Mouse (Mus musculus): Measurements from ENCODE around the gene A930017K11Rik.

Gene A930017K11Rik

GRCm38 (mm10) chr17:25925348-25925747 lies 27.0 kb downstream of the A930017K11Rik start:
- no peak for DNase-seq (ENCODE audit: low spot score in 2 of 2)

GRCm38 (mm10) chr17:25922120-25922519 lies 30.2 kb downstream of the A930017K11Rik start:
- no peak for DNase-seq (ENCODE audit: low spot score in 2 of 2)

- DNase-seq (ENCODE audit: low spot score in 2 of 2) = peak; percentile 100
Observed at GRCm38 (mm10) chr17:25919786-25920642, 32.4 kb downstream of the A930017K11Rik start.

- DNase-seq (ENCODE audit: low spot score in 2 of 2) = peak in 1 of 2 experiments; percentile 65
Observed at GRCm38 (mm10) chr17:25919144-25919785, 33.1 kb downstream of the A930017K11Rik start, which contains the start of gene Rab40c. Gene Rab40c, minus strand, starts transcription at chr17:25919727.

GRCm38 (mm10) chr17:25918037-25918750 lies 34.2 kb downstream of the A930017K11Rik start:
- DNase-seq (ENCODE audit: low spot score in 2 of 2) = no peak

GRCm38 (mm10) chr17:25916931-25917647 lies 35.3 kb downstream of the A930017K11Rik start:
- DNase-seq (ENCODE audit: low spot score in 2 of 2) = no peak

GRCm38 (mm10) chr17:25914295-25914694 lies 38.1 kb downstream of the A930017K11Rik start:
- DNase-seq (ENCODE audit: low spot score in 2 of 2) = no peak

- DNase-seq (ENCODE audit: low spot score in 2 of 2) = no peak
Observed at GRCm38 (mm10) chr17:25913877-25914275, 38.5 kb downstream of the A930017K11Rik start.

- DNase-seq (ENCODE audit: low spot score in 2 of 2) = no peak
Observed at GRCm38 (mm10) chr17:25913186-25913876, 39.0 kb downstream of the A930017K11Rik start.

GRCm38 (mm10) chr17:25911816-25912215 lies 40.5 kb downstream of the A930017K11Rik start:
- no peak for DNase-seq (ENCODE audit: low spot score in 2 of 2)

GRCm38 (mm10) chr17:25907640-25908039 lies 44.7 kb downstream of the A930017K11Rik start:
- no peak for DNase-seq (ENCODE audit: low spot score in 2 of 2)

GRCm38 (mm10) chr17:25903061-25903460 lies 49.3 kb downstream of the A930017K11Rik start:
- no peak for DNase-seq (ENCODE audit: low spot score in 2 of 2)

- DNase-seq (ENCODE audit: low spot score in 2 of 2) = no peak
Observed at GRCm38 (mm10) chr17:25900193-25900592, 52.2 kb downstream of the A930017K11Rik start.
